Mouse (Mus musculus) thymus, postnatal 4 days (tissue): ENCODE data around the gene Zfp146.
A peak's percentile ranks its signal among the peaks of the same experiment; 100 is the strongest.
"Not testable (repeated sequence)": the region's sequence is repeated elsewhere in the genome, so short reads cannot be mapped to it uniquely, and the experiment has no call there.

ENCODE experiments used
- DNase-seq: peaks from one replicate; pipeline ENCODE4 v3.0.0; 2021

The Zfp146 gene

DNA sequence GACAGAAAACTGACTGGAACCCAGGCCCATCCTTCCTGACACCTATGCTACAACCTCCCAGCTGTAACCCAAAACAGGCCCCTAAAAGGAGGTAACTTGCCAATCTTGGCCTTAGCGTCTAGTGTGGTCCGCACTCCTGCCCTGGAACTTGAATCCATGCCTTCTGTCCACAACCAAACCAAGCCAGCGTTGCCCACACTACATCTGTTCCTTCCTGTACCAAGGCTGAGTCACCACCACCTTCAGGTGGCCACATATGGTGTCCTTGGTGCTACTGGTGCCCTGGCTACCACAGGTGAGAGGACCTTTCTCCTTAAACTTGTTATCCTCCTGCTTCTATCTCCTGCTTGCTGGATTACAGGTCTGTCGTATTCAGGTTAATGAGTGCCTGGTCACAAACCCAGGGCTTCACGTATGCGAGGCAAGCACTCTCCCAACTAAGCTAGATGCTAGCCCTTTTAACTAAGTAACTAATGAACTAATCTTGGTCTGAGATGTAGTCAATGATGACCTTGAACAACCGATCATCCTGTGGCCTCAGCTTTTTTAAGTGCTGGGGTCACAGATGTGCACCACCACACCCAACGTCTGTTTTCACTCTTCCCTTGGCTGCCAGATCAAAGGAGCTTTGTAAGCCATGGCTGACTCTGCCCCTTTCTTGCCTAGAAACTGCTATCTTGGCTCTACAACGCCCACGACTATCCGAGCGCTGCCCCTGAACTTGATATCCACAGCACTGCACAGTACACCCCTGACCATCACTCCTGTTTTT is 19.0 kb upstream of the Zfp146 start:
- DNase-seq, result no peak

GRCm38 (mm10) chr7:30184641-30185348 is 15.2 kb upstream of the Zfp146 start:
- DNase-seq, result no peak

DNA sequence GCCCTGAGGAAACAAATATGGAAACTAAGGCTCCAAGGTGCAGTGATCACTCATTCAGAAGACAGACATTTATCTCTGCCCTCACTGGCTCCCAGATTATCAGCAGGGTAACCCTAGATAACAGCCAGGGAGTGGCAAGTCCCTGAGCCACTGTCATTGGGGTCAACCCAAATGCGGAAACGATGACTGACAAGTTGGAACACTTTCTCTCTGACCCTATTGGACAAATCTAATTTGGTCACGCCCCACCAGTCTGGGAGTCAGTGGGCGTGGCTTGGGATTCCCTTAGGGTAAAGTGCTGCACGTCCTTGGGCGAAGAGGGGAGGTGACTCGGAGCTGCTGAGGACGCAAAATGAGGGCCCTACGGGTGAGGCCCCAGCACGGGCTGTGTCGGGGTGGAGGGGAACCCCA is 14.3 kb upstream of the Zfp146 start, which contains the start of gene Cox7a1:
Gene Cox7a1, plus strand, starts transcription at position 266 of the 411 bp plus-strand sequence.
- peak; percentile 87 for DNase-seq

DNA sequence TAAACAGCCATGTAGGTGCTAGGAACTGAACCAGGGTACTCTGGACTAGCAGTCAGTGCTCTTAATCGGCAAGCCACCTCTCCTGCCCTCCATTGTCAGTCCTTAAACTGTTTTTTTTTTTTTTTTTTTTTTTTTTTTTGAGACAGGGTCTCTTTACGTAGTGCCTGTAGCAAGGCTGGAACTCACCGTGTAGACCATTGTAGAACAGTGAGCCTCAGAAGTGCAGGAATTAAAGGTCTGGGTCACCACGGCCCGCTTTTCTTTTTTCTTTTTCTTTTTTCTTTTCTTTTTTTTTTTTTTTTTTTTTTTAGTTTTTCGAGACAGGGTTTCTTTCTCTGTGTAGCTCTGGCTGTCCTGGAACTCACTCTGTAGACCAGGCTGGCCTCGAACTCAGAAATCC is 13.6 kb upstream of the Zfp146 start:
- DNase-seq, result not testable (repeated sequence)

- not testable (repeated sequence) for DNase-seq
Observed at GRCm38 (mm10) chr7:30181929-30182328, 12.4 kb upstream of the Zfp146 start.

GRCm38 (mm10) chr7:30181308-30181707 is 11.8 kb upstream of the Zfp146 start:
- DNase-seq, result peak; percentile 83

- no peak for DNase-seq
Observed at GRCm38 (mm10) chr7:30178256-30178655, 8.7 kb upstream of the Zfp146 start.

DNA sequence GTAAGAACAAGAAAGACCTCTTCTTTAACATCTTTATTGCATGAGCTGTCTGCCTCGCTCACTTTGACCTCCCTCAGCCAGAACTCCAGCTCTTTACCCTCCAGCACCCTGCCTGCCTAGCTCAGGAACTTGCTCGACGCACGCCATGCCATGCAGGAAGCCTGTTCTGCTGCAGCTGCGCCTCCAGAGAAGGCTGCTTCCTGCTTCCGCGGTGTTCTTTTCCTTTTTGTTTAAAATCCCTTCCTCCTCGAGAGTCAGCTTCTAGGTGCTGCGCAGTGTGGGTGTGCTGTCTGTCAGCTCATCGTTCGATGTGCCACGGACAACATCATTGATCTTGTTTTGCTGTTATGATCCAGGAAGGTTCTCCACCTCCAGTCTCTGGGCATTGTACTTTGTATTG is 6.9 kb upstream of the Zfp146 start:
- DNase-seq, result peak; percentile 45

DNA sequence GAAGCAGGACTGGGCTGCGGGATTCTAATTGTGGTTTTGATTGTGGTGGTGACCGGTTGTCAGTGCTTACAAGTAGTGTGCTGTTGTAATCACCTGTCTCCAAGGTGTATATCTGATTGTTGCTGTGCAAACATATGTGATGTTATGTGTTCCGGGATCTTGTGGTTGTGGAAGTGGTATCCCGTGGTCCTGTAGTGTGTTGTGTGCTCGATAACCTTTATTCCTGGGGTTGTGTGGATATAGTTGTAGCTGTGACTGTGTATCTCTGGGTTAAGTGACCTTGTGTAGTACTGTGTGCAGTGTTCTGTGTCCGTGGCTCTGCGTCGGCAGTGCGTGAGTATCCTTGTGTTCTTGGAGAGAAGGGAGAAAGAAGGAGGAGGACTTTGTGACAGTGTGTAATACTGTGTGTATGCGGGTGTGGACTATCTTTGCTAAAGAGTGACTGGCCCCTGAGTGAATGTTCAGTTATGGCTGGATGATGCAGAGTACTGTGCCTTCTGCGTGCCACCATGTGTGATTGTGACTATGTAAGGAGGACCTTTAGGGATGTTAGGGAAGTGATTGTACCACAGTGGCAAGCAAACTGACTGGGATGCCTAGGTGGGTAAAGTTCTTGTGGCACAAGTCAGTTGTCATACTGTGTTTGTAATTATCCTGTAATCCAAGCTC is 867 bp upstream of the Zfp146 start:
- DNase-seq, result no peak

- no peak for DNase-seq
Observed at GRCm38 (mm10) chr7:30168914-30169582, 502 bp downstream of the Zfp146 start.

DNA sequence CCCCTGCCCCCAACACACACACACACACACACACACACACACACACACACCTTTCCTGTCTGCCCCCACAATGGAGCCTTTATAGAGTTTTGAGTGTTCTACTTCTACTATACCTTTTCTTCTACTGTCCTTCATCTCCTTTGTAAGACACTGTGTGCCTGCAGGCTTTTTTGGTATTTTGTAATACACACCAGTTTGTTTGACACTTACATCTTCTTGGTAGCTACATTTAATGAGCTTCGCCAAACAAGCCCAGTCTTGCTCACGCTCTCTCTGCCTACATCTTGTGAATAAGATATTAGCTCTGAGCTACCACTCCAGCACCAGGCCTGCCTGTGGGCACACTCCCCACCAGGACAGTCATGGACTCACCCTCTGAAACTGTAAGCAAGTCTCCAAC is 4.8 kb downstream of the Zfp146 start:
- no peak for DNase-seq

DNA sequence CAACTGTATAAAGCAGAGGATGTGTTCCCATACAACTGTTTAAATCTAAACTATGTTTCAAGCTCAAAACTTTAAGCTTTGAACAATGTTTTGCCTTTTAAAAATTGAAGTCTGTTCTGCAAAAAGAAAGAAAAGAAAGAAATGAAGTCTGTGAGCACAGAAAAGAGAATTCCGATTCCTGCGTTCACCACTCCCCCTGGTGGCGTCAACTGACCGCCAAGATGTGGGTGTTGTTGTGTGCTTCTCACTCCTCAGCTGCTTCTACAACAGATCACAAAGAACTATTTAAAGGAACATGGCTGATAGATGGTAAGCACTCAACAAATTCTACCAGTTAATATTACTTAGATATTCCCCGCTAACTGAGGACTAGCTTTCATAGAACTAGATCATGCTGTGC is 6.4 kb downstream of the Zfp146 start:
- DNase-seq, result no peak

GRCm38 (mm10) chr7:30155507-30155906 is 14.0 kb downstream of the Zfp146 start:
- no peak for DNase-seq

- DNase-seq, result no peak
Observed at GRCm38 (mm10) chr7:30154040-30154439, 15.5 kb downstream of the Zfp146 start.

DNA sequence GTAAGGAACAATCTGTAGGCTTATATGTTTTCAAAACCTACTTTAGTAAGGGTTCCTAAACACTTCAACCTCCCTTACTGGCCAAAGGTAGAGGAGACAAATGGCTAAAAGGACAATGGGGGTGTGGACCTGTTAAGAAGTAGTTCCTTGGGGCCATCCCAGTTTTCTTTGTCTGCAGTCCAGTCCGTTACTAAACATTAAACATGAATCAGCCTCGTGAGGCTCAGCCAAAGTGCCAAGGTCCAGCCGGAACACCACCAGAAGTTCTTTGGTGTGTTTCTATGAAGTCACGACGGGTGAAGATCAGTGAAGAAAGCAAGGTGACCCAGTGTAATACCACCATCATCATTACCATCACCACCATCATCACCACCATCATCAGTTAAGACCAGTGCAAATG is 22.5 kb downstream of the Zfp146 start:
- no peak for DNase-seq

DNA sequence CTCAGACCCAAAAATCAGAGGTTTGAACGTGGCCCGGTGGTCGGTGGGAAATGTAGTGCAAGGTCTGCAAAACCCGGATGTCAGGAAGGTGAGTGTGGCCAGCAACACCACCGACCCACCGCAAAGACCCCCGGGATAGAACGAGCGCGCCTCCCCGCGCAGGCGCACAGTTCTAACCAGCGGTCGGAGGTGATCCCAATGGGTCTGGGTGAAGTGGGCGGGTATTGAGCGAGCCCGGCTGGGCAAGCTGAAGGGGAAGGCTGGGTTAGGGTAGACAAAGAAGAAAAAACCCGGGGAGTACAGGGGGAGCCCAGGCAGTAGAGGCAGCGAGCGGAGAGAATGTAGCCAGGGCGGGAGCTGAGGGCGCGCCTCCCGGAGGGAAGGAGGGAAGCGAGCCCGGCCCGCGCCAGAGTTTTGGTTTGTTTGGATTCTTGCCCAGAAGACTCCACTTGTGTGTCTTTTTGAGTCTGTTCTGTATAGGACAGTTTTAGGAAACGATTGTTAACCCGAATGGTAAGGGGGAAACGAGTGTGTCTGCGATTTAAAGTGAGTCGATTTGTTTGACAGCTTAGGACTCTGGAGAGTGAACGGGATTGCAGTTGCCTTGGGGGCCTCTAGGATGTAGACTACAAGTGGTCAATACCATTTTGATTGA is 25.9 kb downstream of the Zfp146 start:
- peak; percentile 77 for DNase-seq

DNA sequence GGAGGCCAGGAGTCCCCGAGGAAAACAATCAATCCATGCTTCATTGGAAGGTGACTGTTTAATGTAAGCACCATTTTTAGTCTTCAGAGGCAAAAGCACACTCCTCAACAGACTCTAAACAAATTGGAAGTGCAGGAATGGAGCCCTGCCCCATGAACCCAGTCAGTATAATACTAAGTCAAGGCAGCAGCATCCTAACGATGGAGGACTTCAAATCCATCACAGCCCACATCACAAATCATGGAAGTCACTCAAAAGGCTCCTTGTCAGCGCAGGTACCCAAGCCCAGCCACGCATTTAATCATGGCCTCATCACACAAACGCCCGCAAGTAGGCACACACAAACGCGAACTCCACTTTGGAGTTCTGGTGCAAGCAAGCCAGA is 26.4 kb downstream of the Zfp146 start:
- no peak for DNase-seq

DNA sequence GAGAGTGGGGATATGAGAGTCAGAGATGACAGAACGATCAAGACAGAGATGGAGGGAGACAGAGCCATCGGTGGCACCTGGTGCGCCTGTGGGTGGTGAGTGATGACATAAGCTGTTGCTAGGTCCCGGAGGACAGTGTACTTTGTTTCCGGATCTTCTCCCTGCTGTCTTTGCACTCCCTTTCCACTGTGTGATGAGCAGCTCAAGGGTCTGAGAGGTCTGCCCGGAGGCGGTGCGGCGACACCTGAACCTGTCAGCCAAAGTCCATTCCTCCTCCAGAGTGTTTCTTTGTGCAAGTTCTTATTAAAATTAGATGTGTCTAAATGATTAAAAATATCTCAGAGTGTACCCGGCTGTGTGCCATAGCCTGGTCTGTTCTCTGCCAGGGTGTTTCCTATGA is 32.7 kb downstream of the Zfp146 start:
- DNase-seq, result no peak

GRCm38 (mm10) chr7:30132396-30132795 is 37.2 kb downstream of the Zfp146 start:
- DNase-seq, result no peak

DNA sequence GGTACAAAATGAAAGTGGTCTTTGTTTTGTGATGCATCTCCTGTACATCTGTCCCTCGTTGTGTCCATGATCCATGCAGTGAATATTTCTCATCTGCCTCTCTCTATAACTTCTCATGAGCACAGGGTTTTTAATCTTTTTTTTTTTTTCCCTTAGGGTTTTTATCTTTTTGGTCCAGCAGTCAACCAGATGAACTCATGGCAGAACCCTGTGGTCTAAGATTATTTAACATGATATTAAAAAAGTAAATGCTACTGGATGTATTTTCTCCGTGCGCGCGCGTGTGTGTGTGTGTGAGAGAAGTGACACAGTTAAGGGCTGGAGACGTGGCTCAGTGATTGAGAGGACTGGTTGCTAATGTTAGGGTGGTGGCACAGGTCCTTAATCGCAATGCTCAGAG is 39.6 kb downstream of the Zfp146 start:
- DNase-seq, result no peak

GRCm38 (mm10) chr7:30122188-30122530 is 47.4 kb downstream of the Zfp146 start:
- DNase-seq, result no peak

DNA sequence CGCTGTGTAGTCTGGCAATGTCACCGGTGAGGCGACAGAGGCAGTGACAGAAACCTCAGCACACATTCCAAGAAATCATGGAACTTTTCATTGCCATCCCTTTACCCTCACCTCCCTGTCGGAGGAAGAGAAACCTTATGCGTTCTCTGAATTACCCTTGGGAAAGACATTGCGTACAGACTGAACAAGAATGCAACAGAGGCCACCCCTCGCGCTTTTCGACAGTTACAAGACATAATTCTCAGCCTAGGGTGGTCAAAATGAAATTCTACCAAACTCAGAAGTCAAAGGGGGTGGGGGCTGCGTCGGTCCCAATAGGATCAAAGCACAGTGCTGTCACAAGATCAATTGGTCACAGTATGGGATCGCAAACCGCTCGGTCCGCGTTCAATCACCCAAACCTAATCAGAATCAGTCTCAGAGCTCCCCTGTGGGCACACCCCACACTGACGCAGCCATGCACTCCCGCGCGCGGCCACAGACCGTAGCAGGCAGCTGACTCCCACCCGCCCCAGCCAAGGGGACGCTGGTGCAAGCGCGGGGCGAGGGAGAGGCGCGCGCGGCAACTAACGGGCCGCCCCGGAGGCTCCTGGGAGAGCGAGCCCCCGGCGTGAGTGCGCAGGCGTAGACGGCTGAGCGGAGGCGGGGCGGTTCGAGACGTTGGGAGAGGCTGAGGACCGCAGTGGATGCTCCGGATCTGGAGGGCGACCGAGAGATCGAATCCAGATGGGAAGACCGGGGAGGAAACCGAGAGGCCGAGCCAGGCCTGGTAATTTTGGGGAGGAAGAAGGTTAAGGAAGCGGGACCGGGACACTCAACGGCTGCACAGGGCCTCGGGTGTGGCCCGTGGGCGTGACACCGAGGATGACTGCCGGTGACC is 48.0 kb downstream of the Zfp146 start, which contains the start of gene Zfp382:
Gene Zfp382, plus strand, starts transcription at position 635 of the 880 bp plus-strand sequence.
- DNase-seq, result peak; percentile 94
